Mouse (Mus musculus) activated CD4-positive, CD25-positive, alpha-beta regulatory T cell, adult 9 weeks (primary cell): ENCODE results near the gene Rnf214. TPM values are rescaled to one million over a fixed set of nuclear protein-coding genes. Genes with fewer than 3 reads are reported as not detected.

Source experiments
- polyA plus RNA-seq: library from polyadenylated mRNA; unstranded; fragments of 100-300 nt; shearing (Covaris generic); gene quantifications from one replicate; pipeline ENCODE4 v1.2.1, GENCODE M21; 2017

Gene Rnf214
- polyA plus RNA-seq, result 49.2 TPM

DNA sequence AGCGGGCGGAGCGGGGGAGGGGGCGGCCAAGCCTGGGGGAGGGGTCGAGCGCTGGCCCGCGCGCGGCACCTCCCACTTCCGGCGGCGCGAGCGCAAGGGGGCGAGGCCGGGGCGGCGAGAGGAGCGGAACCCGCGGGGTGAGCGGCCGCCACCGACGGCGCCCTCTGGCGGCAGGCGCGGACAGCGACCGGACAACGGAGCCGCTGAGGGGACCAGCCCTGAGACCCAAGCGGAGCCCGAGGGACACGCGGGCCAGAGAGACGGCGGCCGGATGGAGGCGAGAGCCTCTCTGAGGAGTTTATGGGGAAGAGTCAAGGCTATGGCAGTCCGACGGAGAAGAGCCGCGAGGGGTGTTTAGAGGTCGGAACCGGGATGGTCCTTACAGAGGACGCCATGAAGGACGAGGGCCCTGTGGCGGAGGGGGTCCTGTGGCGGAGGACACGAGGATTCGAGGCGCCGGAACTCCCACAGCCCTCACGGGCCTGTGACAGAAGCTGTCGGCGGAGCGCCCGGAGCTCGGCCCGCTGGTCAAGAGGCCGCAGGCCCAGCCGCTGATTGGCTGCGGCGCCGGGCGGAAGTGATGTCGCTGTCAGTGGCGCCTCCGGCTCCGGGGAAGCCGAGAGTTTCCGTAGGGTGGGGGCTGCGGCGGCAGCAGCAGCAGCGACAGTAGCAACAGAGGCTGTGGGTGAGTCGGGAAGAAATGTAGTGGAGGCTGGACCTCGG is at the start of gene Rnf214, which contains the start of gene Pcsk7:
Gene Rnf214 (minus strand): TSS at position 557 of the 723 bp plus-strand sequence.
Gene Pcsk7 (plus strand): TSS at position 143 of the 723 bp plus-strand sequence.

GRCm38 (mm10) chr9:45955107-45955963 is 48.6 kb upstream of the Rnf214 start, which contains the start of gene Sidt2:
Gene Sidt2, minus strand, starts transcription at chr9:45955258.

GRCm38 (mm10) chr9:45935628-45936210 is 29.0 kb upstream of the Rnf214 start, which contains the start of gene Tagln:
Gene Tagln, minus strand, starts transcription at chr9:45936058.

DNA sequence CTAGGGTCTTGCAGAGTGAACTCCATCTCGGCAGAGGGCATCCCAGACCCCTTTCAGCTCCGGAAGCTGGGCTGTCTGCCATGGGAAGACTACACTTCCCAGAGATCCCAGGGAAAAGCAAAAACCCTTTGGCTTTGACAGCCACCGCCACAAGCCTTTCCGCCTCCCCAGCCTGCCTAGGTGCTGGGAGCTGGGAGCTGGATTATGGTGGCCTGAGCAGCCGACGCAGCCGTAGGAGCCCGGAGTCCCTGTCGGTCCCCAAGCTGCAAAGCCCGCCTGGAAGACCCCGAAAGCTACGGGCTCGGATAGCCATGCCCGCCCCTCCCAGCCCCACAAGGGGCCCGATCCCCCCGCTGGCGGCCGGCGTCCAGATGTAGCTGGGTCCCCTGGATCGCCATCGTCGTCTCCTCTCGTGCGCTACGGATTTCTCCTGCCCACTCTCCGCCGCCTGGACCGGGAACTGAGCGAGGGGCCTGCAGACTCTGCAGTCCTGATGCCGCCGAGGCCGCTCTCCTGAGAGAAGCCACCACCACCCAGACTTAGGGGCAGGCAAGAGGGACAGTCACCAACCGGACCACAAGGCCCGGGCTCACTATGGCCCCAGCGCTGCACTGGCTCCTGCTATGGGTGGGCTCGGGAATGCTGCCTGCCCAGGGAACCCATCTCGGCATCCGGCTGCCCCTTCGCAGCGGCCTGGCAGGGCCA is 68.1 kb downstream of the Rnf214 start, which contains the start of gene Bace1:
Gene Bace1 (plus strand): TSS at position 147 of the 705 bp plus-strand sequence.

GRCm38 (mm10) chr9:45828291-45828963 is 78.3 kb downstream of the Rnf214 start, which contains the start of gene Cep164:
Gene Cep164, minus strand, starts transcription at chr9:45828691.

Other genes starting within 250 kb of the Rnf214 start
- gene Cep164, start 78.2 kb downstream of the Rnf214 start, polyA plus RNA-seq, result 20.1 TPM
- gene Bace1, start 68.3 kb downstream of the Rnf214 start, polyA plus RNA-seq, result 5.1 TPM
- 53.4 TPM for gene Pcsk7, start 414 bp downstream of the Rnf214 start, polyA plus RNA-seq
- 2.2 TPM for gene Tagln, start 29.1 kb upstream of the Rnf214 start, polyA plus RNA-seq
- 40.3 TPM for gene Sidt2, start 48.3 kb upstream of the Rnf214 start, polyA plus RNA-seq
- 74.9 TPM for gene Pafah1b2, start 105.8 kb upstream of the Rnf214 start, polyA plus RNA-seq
- 4.1 TPM for gene Sik3, start 105.9 kb upstream of the Rnf214 start, polyA plus RNA-seq